Mouse (Mus musculus) adrenal gland, postnatal 0 days (tissue): Measurements from ENCODE around the gene Lrrc66. TPM values are rescaled to one million over a fixed set of nuclear protein-coding genes. Genes with fewer than 3 reads are reported as not detected.

Experiments used
- polyA plus RNA-seq: library from polyadenylated mRNA; unstranded; fragments of >200 nt; fragmentation: Nextera tagmentation; extraction: Ambion mirVana; gene quantifications from 2 replicates; pipeline ENCODE4 v1.2.1, GENCODE M21; 2015

Gene Lrrc66
- polyA plus RNA-seq = 0.39 TPM in 1 of 2 replicates, not detected in the other

GRCm38 (mm10) chr5:73632291-73632690 is at the start of gene Lrrc66:
Gene Lrrc66 (minus strand): TSS chr5:73632526.

GRCm38 (mm10) chr5:73651061-73651854 is 18.9 kb upstream of the Lrrc66 start, which contains the start of gene Spata18:
Gene Spata18 (plus strand): TSS chr5:73651379.

GRCm38 (mm10) chr5:73647261-73647900 is 15.1 kb upstream of the Lrrc66 start, which contains the start of gene Sgcb:
Gene Sgcb (minus strand): TSS chr5:73647790.

Other genes starting within 250 kb of the Lrrc66 start
- 0.12 and 0.96 TPM in 2 replicates for gene Cwh43, start 226.5 kb downstream of the Lrrc66 start, polyA plus RNA-seq
- 18.5 and 24.4 TPM in 2 replicates for gene Dcun1d4, start 151.5 kb downstream of the Lrrc66 start, polyA plus RNA-seq
- 17.6 and 22.2 TPM in 2 replicates for gene Sgcb, start 15.3 kb upstream of the Lrrc66 start, polyA plus RNA-seq
- 0.09 and 0.15 TPM in 2 replicates for gene Spata18, start 18.9 kb upstream of the Lrrc66 start, polyA plus RNA-seq